Mouse (Mus musculus) neural tube, embryonic 13.5 days (tissue): Measurements from ENCODE around the gene Tsc22d4. TPM values are rescaled to one million over a fixed set of nuclear protein-coding genes. Genes with fewer than 3 reads are reported as not detected.

Experiments used
- ATAC-seq: fragments of 200-750 bp; cut with Nextera tagmentation; 2 replicates; pipeline ENCODE4 v1.8.0; 2017; ENCODE audit warnings: low read depth, mild to moderate bottlenecking, moderate TSS enrichment, moderate library complexity
- H3K27ac ChIP-seq: fragments of 300-500 bp; sonication (generic); replicated peaks from 2 replicates; pipeline ENCODE4 v1.5.1; 2015; ENCODE audit warnings: moderate library complexity, mild to moderate bottlenecking, inconsistent platforms
- H3K27me3 ChIP-seq: fragments of 300-500 bp; sonication (generic); 2 replicates; pipeline ENCODE4 v1.6.1; 2015; ENCODE audit warnings: mild to moderate bottlenecking, inconsistent platforms
- H3K36me3 ChIP-seq: fragments of 300-500 bp; sonication (generic); 2 replicates; pipeline ENCODE4 v1.6.1; 2015; ENCODE audit warnings: mild to moderate bottlenecking, inconsistent platforms
- H3K4me1 ChIP-seq: fragments of 300-500 bp; sonication (generic); replicated peaks from 2 replicates; pipeline ENCODE4 v1.6.1; 2015; ENCODE audit warnings: inconsistent platforms
- H3K4me2 ChIP-seq: fragments of 300-500 bp; sonication (generic); 2 replicates; pipeline ENCODE4 v1.6.1; 2015; ENCODE audit warnings: inconsistent platforms, mild to moderate bottlenecking, moderate library complexity
- H3K4me3 ChIP-seq: fragments of 300-500 bp; sonication (generic); 2 replicates; pipeline ENCODE4 v1.5.1; 2015; ENCODE audit warnings: mild to moderate bottlenecking, inconsistent platforms
- H3K9ac ChIP-seq: fragments of 300-500 bp; sonication (generic); 2 replicates; pipeline ENCODE4 v1.6.1; 2015; ENCODE audit warnings: moderate library complexity, mild to moderate bottlenecking, inconsistent platforms
- H3K9me3 ChIP-seq: fragments of 300-500 bp; sonication (generic); 2 replicates; pipeline ENCODE4 v1.6.1; 2016; ENCODE audit warnings: inconsistent platforms
- WGBS: fragments of 180-500 bp; shearing (Covaris S2); methylation state at CpG from one replicate; pipeline ENCODE4 v1.1.7; 2015; 5-methylcytosine and 5-hydroxymethylcytosine counted together
- polyA plus RNA-seq: library from polyadenylated mRNA; unstranded; fragments of >200 nt; fragmentation: Nextera tagmentation; extraction: Ambion mirVana; gene quantifications from 2 replicates; pipeline ENCODE4 v1.2.1, GENCODE M21; 2015

Gene Tsc22d4
- polyA plus RNA-seq, 1 experiment from 2014 or later, result 86.9 TPM

DNA sequence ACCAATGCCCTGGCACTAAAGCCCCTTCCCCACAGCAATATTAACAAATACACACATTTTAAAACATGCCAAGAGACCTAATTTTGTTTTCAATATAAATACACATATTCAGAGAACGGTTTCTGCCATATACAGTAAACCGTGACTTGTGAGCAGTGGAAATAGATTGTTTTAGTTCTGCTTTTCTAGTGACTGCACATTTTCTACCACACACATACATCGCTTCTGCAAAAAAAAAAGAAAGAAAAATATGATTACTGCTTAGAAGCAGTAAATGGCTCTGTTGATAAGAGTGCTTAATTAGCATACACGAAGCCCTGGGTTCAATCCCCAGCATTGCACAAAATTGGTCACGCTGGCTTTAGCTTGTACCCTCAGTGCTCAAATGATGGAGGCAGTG is 21.7 kb upstream of the Tsc22d4 start:
- Histone ChIP-seq H3K4me1 (0 out of 2 replicates have a peak, but pooled peaks cover 2% of the 10 kb centered on the region), H3K9ac (no peak overlapping the region), H3K4me3 (no peak overlapping the region), H3K4me2 (no peak overlapping the region), H3K27me3 (no peaks in the 10 kb centered on the region; the same call in 1 of the 2 replicates), H3K36me3 (peaks cover 2% of the 10 kb centered on the region), H3K9me3 (no peaks in the 10 kb centered on the region), H3K27ac (no peak overlapping the region)
- 85% methylated on average over 5 of the region's 5 CpGs for WGBS
- ATAC-seq, result no peak

DNA sequence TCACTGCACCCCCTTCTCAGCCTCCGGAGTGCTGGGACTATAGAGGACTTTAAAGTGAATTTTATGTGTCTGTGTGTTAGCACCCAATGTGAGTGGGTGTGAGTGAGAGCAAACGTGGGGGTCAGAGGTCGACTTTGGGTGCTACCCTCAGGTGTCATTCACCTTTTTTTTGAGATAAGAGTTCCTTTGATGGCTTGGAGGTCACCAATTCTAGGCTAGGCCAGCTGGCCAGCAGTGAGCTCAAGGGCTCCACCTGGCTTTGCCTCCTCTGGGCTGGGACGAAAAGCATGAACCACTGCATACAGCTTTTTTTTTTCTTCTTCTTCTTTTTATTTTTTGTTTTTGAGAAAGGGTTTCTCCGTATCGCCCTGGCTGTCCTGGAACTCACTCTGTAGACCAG is 18.8 kb upstream of the Tsc22d4 start:
- WGBS, result 74% methylated on average over 6 of the region's 6 CpGs
- Histone ChIP-seq H3K36me3 (peaks cover 27% of the 10 kb centered on the region), H3K4me2 (no peak overlapping the region), H3K4me1 (peaks cover 9% of the 10 kb centered on the region), H3K9me3 (no peaks in the 10 kb centered on the region), H3K4me3 (no peak overlapping the region), H3K27ac (no peak overlapping the region), H3K9ac (no peak overlapping the region), H3K27me3 (no peaks in the 10 kb centered on the region; the same call in 1 of the 2 replicates)
- ATAC-seq, result no peak

DNA sequence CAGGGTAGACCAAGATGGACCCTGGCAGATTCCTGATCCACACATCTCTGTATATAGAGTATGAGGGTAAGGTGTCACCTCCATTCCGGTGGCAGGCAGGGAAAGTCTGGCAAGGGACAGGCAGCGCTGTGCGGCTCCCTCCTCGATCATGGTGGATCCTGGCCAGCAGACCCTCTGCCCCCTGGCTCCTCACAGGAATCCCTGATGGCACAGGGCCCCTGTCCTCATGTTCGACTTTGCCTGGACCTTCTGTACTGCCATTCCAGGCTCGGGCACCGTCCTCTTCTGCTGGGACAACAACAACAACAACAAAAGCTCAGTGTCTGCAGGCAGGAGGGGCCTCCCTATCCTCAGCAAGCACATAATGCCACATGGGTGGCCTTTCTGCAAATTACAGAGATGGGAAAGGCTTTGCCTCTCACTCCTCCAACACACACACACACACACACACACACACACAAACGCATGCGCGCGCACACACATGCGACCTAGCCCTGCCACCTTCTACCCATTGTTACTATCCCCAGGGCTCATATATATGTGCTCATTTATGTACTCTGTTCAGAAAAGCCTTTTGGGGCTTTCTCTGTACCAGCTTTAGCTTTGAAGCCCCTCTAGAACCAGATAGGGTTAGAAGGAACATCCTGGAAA is 11.8 kb upstream of the Tsc22d4 start:
- peaks cover 59% of the 10 kb centered on the region for H3K4me1 ChIP-seq
- 30% methylated on average over 12 of the region's 12 CpGs for WGBS
- peak; percentile 79 for ATAC-seq

DNA sequence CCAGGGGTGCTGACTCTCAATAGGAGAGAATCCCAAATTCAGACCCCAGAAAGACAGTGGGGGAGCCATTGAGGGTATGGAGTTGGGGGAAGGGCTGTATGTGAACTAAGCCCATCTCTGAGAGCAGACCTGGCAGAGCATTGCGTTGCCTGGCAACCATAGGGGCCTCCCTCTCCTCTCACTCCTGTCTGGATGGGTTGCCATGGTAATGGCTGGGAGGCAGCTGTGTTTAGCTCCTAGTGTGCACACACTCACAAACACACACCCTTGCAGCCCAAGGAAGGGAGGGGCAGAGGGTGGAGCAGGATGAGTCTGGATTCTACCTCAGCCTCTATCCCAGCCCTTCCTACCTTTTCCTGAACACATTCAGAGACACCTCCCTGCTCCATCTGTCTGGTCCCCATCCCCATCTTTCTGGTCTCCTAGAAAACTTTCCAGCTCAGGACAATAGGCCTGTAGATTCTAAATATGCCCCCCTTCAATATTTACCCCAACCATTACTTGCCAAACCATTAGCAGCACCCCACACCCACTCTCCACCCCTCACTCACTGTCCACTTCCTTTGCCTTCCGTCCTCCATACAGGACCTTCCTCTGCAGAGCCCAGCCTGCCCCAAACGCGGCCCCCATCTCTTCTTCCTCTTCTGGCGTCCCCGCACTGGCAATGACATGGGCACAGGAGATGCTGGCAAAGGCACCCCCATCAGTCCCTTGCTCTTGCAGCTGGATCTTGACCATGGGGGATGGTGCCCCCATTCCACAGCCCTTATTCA is 11.1 kb upstream of the Tsc22d4 start:
- peak overlapping the region; percentile 99 for H3K27ac ChIP-seq
- WGBS, result 43% methylated on average over 6 of the region's 6 CpGs
- H3K4me2 ChIP-seq, result peak overlapping the region; percentile 54
- H3K4me1 ChIP-seq, result peaks cover 66% of the 10 kb centered on the region
- H3K27me3 ChIP-seq, result no peaks in the 10 kb centered on the region
- H3K4me3 ChIP-seq, result peak overlapping the region; percentile 29
- peak overlapping the region; percentile 67 for H3K9ac ChIP-seq
- peak; percentile 97 for ATAC-seq
- H3K9me3 ChIP-seq, result no peaks in the 10 kb centered on the region
- peaks cover 73% of the 10 kb centered on the region for H3K36me3 ChIP-seq

More for the DNA sequence above, 11.8 kb upstream of the Tsc22d4 start:
- Histone ChIP-seq H3K4me3 (peak overlapping the region; percentile 29), H3K9ac (peak overlapping the region; percentile 67), H3K36me3 (peaks cover 78% of the 10 kb centered on the region), H3K27ac (peak overlapping the region; percentile 99), H3K4me2 (peak overlapping the region; percentile 54), H3K9me3 (no peaks in the 10 kb centered on the region), H3K27me3 (no peaks in the 10 kb centered on the region)

DNA sequence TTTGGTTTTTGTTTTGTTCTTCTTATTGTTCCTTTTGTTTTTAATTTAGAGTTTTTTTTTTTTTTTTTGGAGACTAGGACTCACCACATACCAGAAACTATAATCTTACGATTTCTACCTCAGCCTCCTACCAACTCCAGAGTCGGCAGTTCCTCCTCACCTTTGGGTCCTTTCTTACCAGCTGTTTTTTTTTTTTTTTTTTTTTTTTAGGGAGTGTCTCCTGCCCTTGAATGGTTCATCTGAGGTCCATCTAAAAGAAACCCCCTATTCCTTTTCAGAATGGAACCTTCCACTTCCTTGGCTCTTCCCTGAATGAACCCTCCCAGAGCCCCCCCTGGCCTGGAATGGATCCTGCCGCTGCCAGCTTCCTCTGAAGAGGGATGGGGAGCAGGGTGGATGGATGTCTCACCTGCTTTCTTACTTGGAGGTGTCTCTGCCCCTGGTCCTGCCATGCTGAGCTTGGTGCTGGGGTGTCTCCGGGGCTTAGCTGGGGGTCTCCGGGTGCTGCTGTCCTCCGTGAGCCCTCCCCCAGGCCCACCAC is 8.1 kb upstream of the Tsc22d4 start:
- Histone ChIP-seq H3K27ac (peak overlapping the region; percentile 81; the same call in 1 of the 2 replicates), H3K4me2 (peak overlapping the region; percentile 91), H3K9me3 (no peaks in the 10 kb centered on the region), H3K4me1 (peaks cover 73% of the 10 kb centered on the region), H3K4me3 (no peak overlapping the region), H3K36me3 (peaks cover 46% of the 10 kb centered on the region), H3K27me3 (no peaks in the 10 kb centered on the region), H3K9ac (peak overlapping the region; percentile 93)
- ATAC-seq, result no peak
- WGBS, result 87% methylated on average over 6 of the region's 6 CpGs

DNA sequence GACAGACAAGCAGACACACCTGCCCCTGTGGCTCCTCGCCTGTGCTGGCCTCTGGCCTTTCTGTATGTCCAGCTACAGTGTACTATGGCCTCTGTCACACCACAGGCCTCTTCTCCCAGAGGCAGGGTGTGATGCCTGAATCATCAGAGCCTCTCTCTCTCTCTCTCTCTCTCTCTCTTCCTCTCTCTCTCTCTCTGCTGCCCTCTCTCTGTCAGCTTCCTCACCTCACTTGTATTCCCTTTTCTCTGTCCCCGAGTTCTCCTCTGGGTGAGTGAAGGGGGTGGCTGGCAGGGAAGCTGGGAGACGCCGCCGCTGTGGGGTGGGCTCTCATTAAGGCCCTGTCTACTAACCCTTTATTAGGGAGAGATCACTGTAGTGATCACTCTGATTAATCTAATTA is 7.0 kb upstream of the Tsc22d4 start:
- Histone ChIP-seq H3K36me3 (peaks cover 37% of the 10 kb centered on the region), H3K4me3 (peak overlapping the region; percentile 75), H3K9me3 (no peaks in the 10 kb centered on the region), H3K27ac (peak overlapping the region; percentile 81), H3K4me2 (peak overlapping the region; percentile 91), H3K4me1 (peaks cover 66% of the 10 kb centered on the region), H3K27me3 (no peaks in the 10 kb centered on the region), H3K9ac (peak overlapping the region; percentile 93)
- ATAC-seq, result no peak
- WGBS, result 34% methylated on average over 5 of the region's 5 CpGs

DNA sequence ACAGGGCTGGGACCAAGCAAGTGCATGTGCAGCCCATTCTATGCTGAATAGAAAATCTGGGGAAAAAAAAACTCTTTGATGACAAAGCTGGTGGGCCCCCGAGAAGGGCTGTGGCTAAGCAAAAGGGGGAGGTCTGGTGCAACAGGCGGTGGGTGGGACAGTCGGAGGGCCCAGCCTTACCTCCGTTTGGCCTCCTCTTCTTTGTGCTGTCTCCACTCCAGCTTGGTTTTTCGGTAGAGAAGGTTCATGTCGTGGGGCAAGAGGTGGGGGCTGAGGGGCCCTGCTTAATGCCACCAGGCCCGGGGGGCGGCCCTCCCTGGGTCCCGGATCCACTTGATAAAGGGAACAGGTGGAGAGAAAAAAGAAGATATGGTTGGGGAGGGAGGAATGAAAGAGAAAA is 6.1 kb upstream of the Tsc22d4 start:
- no peak for ATAC-seq
- WGBS, result 41% methylated on average over 9 of the region's 9 CpGs
- Histone ChIP-seq H3K36me3 (peaks cover 35% of the 10 kb centered on the region), H3K9me3 (no peaks in the 10 kb centered on the region), H3K4me1 (peaks cover 56% of the 10 kb centered on the region), H3K4me3 (peak overlapping the region; percentile 75), H3K27ac (peak overlapping the region; percentile 81), H3K9ac (peak overlapping the region; percentile 93), H3K27me3 (no peaks in the 10 kb centered on the region), H3K4me2 (peak overlapping the region; percentile 91)

DNA sequence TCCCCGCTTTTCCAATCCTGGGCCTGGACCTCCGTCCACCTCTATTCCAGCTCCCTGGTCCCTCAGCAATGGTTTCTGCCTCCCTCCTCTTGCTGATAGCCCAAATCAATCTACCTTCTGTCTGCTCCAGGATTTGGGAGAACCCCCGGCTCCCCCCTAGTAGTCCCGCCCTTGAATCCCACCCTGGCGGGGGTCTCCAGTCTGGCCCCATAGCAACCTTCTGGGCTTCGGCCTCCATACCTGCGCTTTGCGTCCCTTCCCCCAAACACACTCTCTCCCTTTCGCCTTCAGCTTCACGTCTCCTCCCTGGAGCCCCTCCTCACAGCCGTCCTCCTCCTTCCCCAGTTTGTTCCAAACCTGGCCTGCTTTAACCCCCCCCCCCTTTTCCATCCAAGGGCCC is 5.0 kb upstream of the Tsc22d4 start:
- Histone ChIP-seq H3K9ac (peak overlapping the region; percentile 93), H3K27ac (peak overlapping the region; percentile 81), H3K27me3 (no peaks in the 10 kb centered on the region), H3K4me3 (peak overlapping the region; percentile 75), H3K36me3 (peaks cover 27% of the 10 kb centered on the region), H3K4me1 (peaks cover 55% of the 10 kb centered on the region), H3K4me2 (peak overlapping the region; percentile 91), H3K9me3 (no peaks in the 10 kb centered on the region)
- WGBS, result 7% methylated on average over 11 of the region's 11 CpGs
- ATAC-seq, result peak; percentile 15; the same call in 1 of the 2 replicates

DNA sequence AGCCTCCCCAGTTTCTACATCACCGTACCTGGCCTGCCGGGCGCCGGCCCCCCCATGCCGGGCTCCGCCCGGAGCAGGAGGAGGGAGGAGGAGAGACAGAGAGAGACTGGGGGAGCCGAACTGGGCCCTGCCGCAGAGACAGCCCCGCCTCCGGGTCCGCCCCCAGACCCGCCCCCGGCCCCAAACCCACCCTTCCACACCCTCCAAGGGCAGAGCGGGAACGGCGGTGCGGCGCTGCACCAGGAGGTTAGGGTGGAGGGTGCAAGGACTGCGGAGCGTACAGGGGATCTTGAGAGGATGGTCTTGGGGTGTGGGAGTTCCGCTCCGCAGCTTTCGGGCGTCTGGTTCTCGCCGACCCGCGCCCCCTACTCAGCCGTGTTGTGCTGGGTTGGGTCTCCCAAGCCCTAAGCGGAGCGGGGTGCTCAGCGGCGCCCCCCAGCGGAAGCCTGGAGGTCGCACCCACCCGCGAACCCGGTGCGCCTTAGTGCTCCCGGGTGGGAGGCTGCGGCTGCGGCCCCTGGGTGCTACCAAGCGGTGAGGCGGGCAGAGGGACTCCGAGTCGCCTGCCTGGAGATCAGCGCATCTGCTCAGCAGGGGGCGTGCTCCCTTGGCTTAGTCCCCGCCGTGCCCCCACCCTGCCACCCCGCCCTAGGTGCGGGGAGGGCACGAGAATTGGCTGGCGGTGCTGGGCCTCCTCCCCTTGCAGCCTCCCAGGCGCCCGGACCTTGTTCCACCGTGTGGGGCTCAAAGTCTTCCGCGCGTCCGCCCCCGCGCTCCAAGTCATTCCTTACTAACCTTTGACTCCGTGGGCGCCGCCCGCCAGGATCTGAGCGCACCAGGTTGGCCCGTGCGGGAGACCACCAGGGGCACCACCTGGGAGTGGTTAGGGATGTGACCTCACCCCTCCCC is 4.3 kb upstream of the Tsc22d4 start, which contains the start of gene Nyap1:
Gene Nyap1, minus strand, starts transcription at position 585 of the 909 bp plus-strand sequence.
- peak within 1 kb of the TSS; percentile 81 for H3K27ac ChIP-seq
- peaks cover 19% of the 10 kb centered on the region for H3K36me3 ChIP-seq
- H3K9me3 ChIP-seq, result no peaks in the 10 kb centered on the region
- peak within 1 kb of the TSS; percentile 91 for H3K4me2 ChIP-seq
- under 1% methylated on average over 65 of the region's 71 CpGs for WGBS
- peak; percentile 84 for ATAC-seq
- no peaks in the 10 kb centered on the region for H3K27me3 ChIP-seq
- H3K4me3 ChIP-seq, result peak within 1 kb of the TSS; percentile 75
- peak within 1 kb of the TSS; percentile 93 for H3K9ac ChIP-seq
- H3K4me1 ChIP-seq, result peaks cover 51% of the 10 kb centered on the region

DNA sequence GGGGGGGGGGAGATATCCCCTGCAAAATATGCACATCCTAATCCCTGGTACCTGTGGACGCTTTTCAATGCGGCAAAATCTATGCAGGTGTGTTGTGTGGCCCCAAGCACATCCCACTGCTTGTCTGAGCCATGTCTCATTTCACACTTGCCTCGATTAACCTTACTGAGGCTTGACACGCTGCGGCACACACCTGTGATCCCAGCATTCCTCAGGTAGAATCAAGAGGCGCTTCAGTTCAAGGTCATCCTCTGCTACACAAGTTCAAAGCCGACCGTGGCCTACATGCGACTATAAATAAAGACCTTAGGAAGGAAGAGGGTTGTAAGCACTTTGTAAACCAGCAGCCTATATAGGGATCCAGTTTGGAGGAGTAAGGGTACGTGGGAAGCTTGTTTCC is 3.5 kb upstream of the Tsc22d4 start:
- Histone ChIP-seq H3K4me2 (peak overlapping the region; percentile 91), H3K9ac (no peak overlapping the region), H3K27me3 (no peaks in the 10 kb centered on the region), H3K4me1 (peaks cover 59% of the 10 kb centered on the region), H3K27ac (no peak overlapping the region), H3K36me3 (peaks cover 12% of the 10 kb centered on the region), H3K9me3 (no peaks in the 10 kb centered on the region), H3K4me3 (peak overlapping the region; percentile 75; the same call in 1 of the 2 replicates)
- WGBS, result 71% methylated on average over 10 of the region's 10 CpGs
- no peak for ATAC-seq

DNA sequence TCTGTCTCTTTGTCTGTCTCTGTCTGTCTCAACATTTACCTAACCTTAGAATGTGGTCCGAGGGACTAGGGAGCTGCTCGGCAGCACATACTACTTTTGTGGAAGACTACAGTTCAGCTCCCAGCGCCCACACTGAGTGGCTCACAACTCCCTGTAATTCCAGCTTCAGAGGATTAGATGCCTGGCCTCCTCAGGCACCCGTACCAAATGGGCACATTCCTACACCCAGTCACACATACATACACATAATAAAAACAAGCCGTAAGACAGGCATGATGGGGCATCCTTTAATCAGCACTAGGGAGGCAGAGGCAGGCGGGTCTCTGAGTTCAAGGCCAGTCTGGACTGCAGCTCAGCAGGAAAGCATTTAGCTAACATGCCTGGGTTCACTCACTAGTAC is 2.7 kb upstream of the Tsc22d4 start:
- no peak overlapping the region for H3K27ac ChIP-seq
- H3K9me3 ChIP-seq, result no peaks in the 10 kb centered on the region
- no peak overlapping the region for H3K9ac ChIP-seq
- peaks cover 4% of the 10 kb centered on the region for H3K36me3 ChIP-seq
- H3K4me1 ChIP-seq, result peaks cover 63% of the 10 kb centered on the region
- no peak overlapping the region for H3K4me3 ChIP-seq
- ATAC-seq, result no peak
- H3K4me2 ChIP-seq, result no peak overlapping the region
- 88% methylated on average over 6 of the region's 6 CpGs for WGBS
- H3K27me3 ChIP-seq, result no peaks in the 10 kb centered on the region
